Mouse (Mus musculus) layer of hippocampus, postnatal 36 days (tissue): ENCODE data around the gene Gm13285. TPM values are rescaled to one million over a fixed set of nuclear protein-coding genes. Genes with fewer than 3 reads are reported as not detected.
"Not testable (repeated sequence)": the region's sequence is repeated elsewhere in the genome, so short reads cannot be mapped to it uniquely, and the experiment has no call there.

Source experiments
- DNase-seq, 2 experiments: peaks; one replicate each; pipeline ENCODE4 v3.0.0; 2022
- total RNA-seq, 2 experiments: library from RNA; stranded (reverse); gene quantifications; 2 replicates each; pipeline ENCODE4 v1.2.3; 2021

Gm13285 gene
- not detected for total RNA-seq

- not testable (repeated sequence) for DNase-seq
These were observed at the start of gene Gm13285 for GRCm38 (mm10) chr4:88799365-88799764. Gene Gm13285, plus strand, starts transcription at chr4:88799665.

DNA sequence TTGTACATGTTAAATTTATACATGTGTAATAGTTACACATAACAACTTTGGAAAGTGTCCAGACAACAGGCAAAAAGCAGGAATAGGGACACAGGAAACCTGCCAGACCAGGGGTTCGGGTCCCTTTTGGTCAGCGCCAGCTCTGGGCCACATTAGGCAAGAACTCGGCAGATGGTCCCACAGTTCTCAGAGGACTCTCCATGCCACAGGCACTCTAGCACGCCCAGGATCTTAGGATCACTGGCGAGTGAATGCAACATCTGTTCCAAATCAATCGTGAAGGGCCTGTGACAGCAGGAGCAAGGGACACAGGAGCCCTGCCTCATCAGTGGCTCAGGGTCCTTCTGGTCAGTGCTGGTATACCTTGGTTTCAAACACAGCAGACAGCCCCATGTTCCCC, 49.5 kb upstream of the Gm13285 start:
- no peak for DNase-seq

DNA sequence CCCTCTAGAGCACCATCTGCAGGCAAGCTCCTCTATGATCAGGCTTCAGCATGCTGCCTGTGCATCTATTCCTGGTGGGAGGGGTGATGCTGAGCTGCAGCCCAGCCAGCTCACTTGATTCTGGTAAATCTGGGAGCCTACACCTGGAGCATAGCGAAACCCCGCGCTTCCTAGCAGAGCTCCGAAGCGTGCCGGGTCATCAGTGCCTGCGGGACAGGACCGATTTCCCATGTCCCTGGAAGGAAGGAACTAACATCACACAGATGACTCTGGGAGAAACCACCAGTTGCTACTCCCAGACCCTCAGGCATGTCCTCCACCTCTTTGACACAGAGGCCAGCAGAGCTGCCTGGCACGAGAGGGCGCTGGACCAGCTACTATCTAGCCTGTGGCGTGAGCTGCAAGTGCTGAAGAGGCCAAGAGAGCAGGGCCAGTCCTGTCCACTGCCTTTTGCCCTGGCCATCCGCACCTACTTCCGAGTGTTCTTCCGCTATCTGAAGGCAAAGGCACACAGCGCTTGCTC, 44.6 kb upstream of the Gm13285 start, which contains the start of gene Gm13271:
TSS of gene Gm13271 (plus strand) at position 51 of the 523 bp plus-strand sequence.
- DNase-seq = peak; percentile 71 to 72

GRCm38 (mm10) chr4:88756581-88757513, 42.6 kb upstream of the Gm13285 start:
- DNase-seq = not testable (repeated sequence)

DNA sequence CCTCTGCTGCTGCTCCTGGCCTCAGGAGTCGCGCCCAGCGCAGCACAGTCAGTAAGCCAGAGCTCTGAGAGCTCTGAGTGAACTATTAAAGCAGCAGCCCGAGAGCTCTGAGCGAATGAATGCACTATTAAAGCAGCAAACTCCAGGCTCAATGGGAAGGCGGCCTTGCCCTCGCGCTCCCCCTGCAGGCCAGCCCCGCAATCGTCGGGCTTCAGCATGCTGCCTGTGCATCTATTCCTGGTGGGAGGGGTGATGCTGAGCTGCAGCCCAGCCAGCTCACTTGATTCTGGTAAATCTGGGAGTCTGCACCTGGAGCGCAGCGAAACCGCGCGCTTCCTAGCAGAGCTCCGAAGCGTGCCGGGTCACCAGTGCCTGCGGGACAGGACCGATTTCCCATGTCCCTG, 41.8 kb upstream of the Gm13285 start:
- peak; percentile 95 for DNase-seq

DNA sequence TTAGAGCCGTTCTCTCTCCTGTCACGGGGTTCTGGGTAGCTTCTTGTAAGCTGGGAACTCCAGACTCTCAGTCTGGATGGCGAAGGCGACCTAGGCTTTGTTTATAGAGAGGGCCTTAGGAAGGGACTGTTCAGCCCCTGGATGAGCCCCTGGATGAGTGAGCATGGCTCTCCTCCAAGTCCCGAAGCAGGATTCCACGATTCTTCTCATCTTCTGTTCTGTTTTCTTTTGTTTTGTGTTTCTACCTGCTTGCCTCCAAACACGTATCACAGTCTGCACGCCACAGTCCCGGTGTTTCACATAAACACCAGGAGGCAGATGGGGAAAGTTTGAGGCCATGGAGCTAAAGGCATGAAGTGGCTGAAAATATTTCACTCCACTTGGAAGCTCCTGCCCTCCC, 40.7 kb upstream of the Gm13285 start:
- not testable (repeated sequence) for DNase-seq

- DNase-seq = not testable (repeated sequence)
These were observed 39.7 kb upstream of the Gm13285 start, which contains the start of gene Gm13283 for GRCm38 (mm10) chr4:88759610-88760268. Gene Gm13283, plus strand, starts transcription at chr4:88760119.

GRCm38 (mm10) chr4:88760431-88760830, 39.0 kb upstream of the Gm13285 start:
- peak; percentile 45 to 60 for DNase-seq

DNA sequence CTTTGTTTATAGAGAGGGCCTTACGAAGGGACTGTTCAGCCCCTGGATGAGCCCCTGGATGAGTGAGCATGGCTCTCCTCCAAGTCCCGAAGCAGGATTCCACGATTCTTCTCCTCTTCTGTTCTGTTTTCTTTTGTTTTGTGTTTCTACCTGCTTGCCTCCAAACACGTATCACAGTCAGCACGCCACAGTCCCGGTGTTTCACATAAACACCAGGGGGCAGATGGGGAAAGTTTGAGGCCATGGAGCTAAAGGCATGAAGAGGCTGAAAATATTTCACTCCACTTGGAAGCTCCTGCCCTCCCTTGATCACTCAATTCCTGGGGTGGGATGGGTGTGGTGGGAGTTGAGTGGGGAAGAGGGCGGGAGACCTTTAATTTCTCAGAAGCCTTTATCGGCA, 37.7 kb upstream of the Gm13285 start:
- peak; percentile 48 to 70 for DNase-seq

GRCm38 (mm10) chr4:88762341-88762740, 37.1 kb upstream of the Gm13285 start:
- DNase-seq = not testable (repeated sequence)

DNA sequence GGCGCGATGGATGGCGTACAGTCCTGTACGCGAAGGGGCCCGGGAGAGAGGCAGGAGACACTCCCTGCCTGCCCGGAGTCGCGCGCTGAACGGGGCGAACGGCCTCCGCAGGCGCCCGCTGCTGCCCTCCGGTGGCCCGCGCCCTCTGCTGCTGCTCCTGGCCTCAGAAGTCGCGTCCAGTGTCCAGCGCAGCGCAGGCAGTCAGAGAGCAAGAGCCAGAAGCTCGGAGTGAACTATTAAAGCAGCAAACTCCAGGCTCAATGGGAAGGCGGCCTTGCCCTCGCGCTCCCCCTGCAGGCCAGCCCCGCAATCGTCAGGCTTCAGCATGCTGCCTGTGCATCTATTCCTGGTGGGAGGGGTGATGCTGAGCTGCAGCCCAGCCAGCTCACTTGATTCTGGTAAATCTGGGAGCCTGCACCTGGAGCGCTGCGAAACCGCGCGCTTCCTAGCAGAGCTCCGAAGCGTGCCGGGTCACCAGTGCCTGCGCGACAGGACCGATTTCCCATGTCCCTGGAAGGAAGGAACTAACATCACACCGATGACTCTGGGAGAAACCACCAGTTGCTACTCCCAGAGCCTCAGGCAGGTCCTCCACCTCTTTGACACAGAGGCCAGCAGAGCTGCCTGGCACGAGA, 36.0 kb upstream of the Gm13285 start:
- peak; percentile 29 to 37 for DNase-seq

DNA sequence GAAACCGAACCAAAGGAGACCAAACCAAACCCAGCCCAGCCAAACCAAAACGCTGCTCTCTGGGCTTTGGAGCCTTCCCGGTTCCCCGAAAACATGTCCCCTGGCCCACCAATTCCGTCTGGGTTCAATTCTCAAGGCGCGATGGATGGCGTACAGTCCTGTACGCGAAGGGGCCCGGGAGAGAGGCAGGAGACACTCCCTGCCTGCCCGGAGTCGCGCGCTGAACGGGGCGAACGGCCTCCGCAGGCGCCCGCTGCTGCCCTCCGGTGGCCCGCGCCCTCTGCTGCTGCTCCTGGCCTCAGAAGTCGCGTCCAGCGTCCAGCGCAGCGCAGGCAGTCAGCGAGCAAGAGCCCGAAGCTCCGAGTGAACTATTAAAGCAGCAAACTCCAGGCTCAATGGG, 25.9 kb upstream of the Gm13285 start, which contains the start of gene Gm13290:
TSS of gene Gm13290 (plus strand) at position 301 of the 400 bp plus-strand sequence.
- not testable (repeated sequence) for DNase-seq

DNA sequence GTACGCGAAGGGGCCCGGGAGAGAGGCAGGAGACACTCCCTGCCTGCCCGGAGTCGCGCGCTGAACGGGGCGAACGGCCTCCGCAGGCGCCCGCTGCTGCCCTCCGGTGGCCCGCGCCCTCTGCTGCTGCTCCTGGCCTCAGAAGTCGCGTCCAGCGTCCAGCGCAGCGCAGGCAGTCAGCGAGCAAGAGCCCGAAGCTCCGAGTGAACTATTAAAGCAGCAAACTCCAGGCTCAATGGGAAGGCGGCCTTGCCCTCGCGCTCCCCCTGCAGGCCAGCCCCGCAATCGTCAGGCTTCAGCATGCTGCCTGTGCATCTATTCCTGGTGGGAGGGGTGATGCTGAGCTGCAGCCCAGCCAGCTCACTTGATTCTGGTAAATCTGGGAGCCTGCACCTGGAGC, 22.8 kb upstream of the Gm13285 start, which contains the start of gene Gm13289:
TSS of gene Gm13289 (plus strand) at position 301 of the 400 bp plus-strand sequence.
- DNase-seq = not testable (repeated sequence)

GRCm38 (mm10) chr4:88779550-88779949, 19.9 kb upstream of the Gm13285 start, which contains the start of gene Gm13272:
Gene Gm13272, plus strand, starts transcription at chr4:88779850.
- DNase-seq = not testable (repeated sequence)

DNA sequence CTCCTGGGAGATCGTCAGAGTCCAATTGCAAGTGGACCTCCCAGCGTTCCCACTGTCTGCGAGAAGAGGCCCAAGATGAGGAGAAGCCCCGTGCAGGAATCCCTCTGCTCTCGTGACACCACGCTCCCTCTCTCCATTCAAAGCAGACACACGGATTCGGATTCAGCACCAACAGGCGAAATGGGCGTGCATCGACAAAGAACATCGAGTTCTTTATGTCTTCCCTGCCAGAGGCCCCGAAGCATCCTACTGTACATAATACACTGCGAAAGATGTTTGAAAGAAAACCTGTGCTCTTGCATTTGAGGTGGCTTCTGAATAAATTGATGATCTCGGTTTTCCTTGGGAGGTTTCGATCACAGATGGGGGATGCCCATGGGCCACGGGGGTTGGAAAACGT, 19.1 kb upstream of the Gm13285 start:
- not testable (repeated sequence) for DNase-seq

DNA sequence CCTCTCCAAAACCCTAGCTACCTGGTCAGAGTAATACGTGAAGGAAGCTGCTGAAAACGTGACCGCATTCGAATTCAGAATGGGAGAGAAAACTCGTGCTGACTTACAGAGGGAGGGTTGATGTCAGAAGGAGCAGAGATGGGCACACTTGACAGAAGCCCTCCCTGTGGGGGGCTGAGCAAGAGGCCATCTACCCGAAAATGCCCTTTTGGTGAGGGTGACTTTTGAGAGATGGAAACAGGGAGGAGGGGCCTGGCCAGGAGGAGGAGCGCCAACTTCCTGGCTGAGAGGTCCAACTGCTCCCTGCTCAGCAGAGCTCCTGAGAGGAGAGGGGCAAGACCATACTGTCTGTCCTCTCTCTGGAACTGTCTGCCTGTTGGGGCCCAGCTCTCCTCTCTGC, 17.6 kb upstream of the Gm13285 start, which contains the start of gene Ifnz:
TSS of gene Ifnz (plus strand) at position 301 of the 400 bp plus-strand sequence.
- DNase-seq = not testable (repeated sequence)

DNA sequence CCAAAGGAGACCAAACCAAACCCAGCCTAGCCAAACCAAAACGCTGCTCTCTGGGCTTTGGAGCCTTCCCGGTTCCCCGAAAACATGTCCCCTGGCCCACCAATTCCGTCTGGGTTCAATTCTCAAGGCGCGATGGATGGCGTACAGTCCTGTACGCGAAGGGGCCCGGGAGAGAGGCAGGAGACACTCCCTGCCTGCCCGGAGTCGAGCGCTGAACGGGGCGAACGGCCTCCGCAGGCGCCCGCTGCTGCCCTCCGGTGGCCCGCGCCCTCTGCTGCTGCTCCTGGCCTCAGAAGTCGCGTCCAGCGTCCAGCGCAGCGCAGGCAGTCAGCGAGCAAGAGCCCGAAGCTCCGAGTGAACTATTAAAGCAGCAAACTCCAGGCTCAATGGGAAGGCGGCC, 17.1 kb upstream of the Gm13285 start:
- peak in 1 of 2 experiments; percentile 3 for DNase-seq

DNA sequence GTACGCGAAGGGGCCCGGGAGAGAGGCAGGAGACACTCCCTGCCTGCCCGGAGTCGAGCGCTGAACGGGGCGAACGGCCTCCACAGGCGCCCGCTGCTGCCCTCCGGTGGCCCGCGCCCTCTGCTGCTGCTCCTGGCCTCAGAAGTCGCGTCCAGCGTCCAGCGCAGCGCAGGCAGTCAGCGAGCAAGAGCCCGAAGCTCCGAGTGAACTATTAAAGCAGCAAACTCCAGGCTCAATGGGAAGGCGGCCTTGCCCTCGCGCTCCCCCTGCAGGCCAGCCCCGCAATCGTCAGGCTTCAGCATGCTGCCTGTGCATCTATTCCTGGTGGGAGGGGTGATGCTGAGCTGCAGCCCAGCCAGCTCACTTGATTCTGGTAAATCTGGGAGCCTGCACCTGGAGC, 14.1 kb upstream of the Gm13285 start, which contains the start of gene Gm13276:
TSS of gene Gm13276 (plus strand) at position 301 of the 400 bp plus-strand sequence.
- DNase-seq = not testable (repeated sequence)

DNA sequence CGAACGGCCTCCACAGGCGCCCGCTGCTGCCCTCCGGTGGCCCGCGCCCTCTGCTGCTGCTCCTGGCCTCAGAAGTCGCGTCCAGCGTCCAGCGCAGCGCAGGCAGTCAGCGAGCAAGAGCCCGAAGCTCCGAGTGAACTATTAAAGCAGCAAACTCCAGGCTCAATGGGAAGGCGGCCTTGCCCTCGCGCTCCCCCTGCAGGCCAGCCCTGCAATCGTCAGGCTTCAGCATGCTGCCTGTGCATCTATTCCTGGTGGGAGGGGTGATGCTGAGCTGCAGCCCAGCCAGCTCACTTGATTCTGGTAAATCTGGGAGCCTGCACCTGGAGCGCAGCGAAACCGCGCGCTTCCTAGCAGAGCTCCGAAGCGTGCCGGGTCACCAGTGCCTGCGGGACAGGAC, 11.1 kb upstream of the Gm13285 start, which contains the start of gene Gm13277:
TSS of gene Gm13277 (plus strand) at position 231 of the 400 bp plus-strand sequence.
- DNase-seq = peak; percentile 48 to 65

GRCm38 (mm10) chr4:88791250-88791649, 8.2 kb upstream of the Gm13285 start, which contains the start of gene Gm13278:
Gene Gm13278, plus strand, starts transcription at chr4:88791550.
- DNase-seq = not testable (repeated sequence)

DNA sequence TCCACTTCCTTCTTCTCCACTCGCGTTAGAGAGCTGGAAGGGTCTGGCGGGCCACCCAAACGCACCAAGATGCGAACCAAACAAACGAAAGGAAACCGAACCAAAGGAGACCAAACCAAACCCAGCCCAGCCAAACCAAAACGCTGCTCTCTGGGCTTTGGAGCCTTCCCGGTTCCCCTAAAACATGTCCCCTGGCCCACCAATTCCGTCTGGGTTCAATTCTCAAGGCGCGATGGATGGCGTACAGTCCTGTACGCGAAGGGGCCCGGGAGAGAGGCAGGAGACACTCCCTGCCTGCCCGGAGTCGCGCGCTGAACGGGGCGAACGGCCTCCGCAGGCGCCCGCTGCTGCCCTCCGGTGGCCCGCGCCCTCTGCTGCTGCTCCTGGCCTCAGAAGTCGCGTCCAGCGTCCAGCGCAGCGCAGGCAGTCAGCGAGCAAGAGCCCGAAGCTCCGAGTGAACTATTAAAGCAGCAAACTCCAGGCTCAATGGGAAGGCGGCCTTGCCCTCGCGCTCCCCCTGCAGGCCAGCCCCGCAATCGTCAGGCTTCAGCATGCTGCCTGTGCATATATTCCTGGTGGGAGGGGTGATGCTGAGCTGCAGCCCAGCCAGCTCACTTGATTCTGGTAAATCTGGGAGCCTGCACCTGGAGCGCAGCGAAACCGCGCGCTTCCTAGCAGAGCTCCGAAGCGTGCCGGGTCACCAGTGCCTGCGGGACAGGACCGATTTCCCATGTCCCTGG, 5.4 kb upstream of the Gm13285 start, which contains the start of gene Gm13275:
TSS of gene Gm13275 (plus strand) at position 552 of the 740 bp plus-strand sequence.
- peak; percentile 78 to 81 for DNase-seq
